Mouse (Mus musculus): ENCODE measurements around the gene Uvssa.

The Uvssa gene

GRCm38 (mm10) chr5:33372331-33373038, 5.9 kb upstream of the Uvssa start:
- no peak for DNase-seq (ENCODE audit: low spot score in 2 of 2)

GRCm38 (mm10) chr5:33377176-33377575, 1.2 kb upstream of the Uvssa start:
- no peak for DNase-seq (ENCODE audit: low spot score in 2 of 2)

- peak in 1 of 2 experiments; percentile 42 for DNase-seq (ENCODE audit: low spot score in 2 of 2)
Observed at GRCm38 (mm10) chr5:33377801-33378301, 498 bp upstream of the Uvssa start.

- DNase-seq (ENCODE audit: low spot score in 2 of 2), result no peak
Observed at GRCm38 (mm10) chr5:33387550-33387949, 9.2 kb downstream of the Uvssa start.

GRCm38 (mm10) chr5:33393803-33394202, 15.5 kb downstream of the Uvssa start:
- peak; percentile 73 to 84 for DNase-seq (ENCODE audit: low spot score in 2 of 2)

GRCm38 (mm10) chr5:33395693-33396092, 17.3 kb downstream of the Uvssa start:
- no peak for DNase-seq (ENCODE audit: low spot score in 2 of 2)

- no peak for DNase-seq (ENCODE audit: low spot score in 2 of 2)
Observed at GRCm38 (mm10) chr5:33396828-33397227, 18.5 kb downstream of the Uvssa start.

- no peak for DNase-seq (ENCODE audit: low spot score in 2 of 2)
Observed at GRCm38 (mm10) chr5:33400819-33401218, 22.5 kb downstream of the Uvssa start.

- DNase-seq (ENCODE audit: low spot score in 2 of 2), result no peak
Observed at GRCm38 (mm10) chr5:33420313-33420712, 42.0 kb downstream of the Uvssa start.

- no peak for DNase-seq (ENCODE audit: low spot score in 2 of 2)
Observed at GRCm38 (mm10) chr5:33427461-33427860, 49.1 kb downstream of the Uvssa start.

- no peak for DNase-seq (ENCODE audit: low spot score in 2 of 2)
Observed at GRCm38 (mm10) chr5:33430106-33430505, 51.8 kb downstream of the Uvssa start.

GRCm38 (mm10) chr5:33430511-33431172, 52.3 kb downstream of the Uvssa start:
- DNase-seq (ENCODE audit: low spot score in 2 of 2), result no peak

- no peak for DNase-seq (ENCODE audit: low spot score in 2 of 2)
Observed at GRCm38 (mm10) chr5:33431173-33432005, 53.0 kb downstream of the Uvssa start.

- no peak for DNase-seq (ENCODE audit: low spot score in 2 of 2)
Observed at GRCm38 (mm10) chr5:33432057-33432935, 53.9 kb downstream of the Uvssa start.

GRCm38 (mm10) chr5:33433201-33434138, 55.1 kb downstream of the Uvssa start, which contains the start of gene Nkx1-1:
Gene Nkx1-1, minus strand, starts transcription at chr5:33433976.
- no peak for DNase-seq (ENCODE audit: low spot score in 2 of 2)

GRCm38 (mm10) chr5:33434141-33434780, 55.9 kb downstream of the Uvssa start:
- no peak for DNase-seq (ENCODE audit: low spot score in 2 of 2)

GRCm38 (mm10) chr5:33435151-33435550, 56.8 kb downstream of the Uvssa start:
- DNase-seq (ENCODE audit: low spot score in 2 of 2), result no peak

GRCm38 (mm10) chr5:33435941-33436340, 57.6 kb downstream of the Uvssa start:
- DNase-seq (ENCODE audit: low spot score in 2 of 2), result no peak

GRCm38 (mm10) chr5:33438214-33438613, 59.9 kb downstream of the Uvssa start:
- DNase-seq (ENCODE audit: low spot score in 2 of 2), result peak; percentile 64 to 73
